Comparison of ENCODE assay signal across 9 mouse cellular contexts in genomic region chr16:33580736-33581241, GRCm38 (mm10).
DNase-seq lines count a peak whose midpoint lies in the region; ATAC-seq and TF ChIP-seq lines count a peak whose summit lies in the region.
"Had no signal": no experiment of that assay in that cellular context is flagged by ENCODE, and none has a peak within 500 bp of the region (broad histone marks: within the 10 kb centered on the region; RNA-seq: fewer than 3 reads in every experiment).

No protein-coding gene starts in this region.

- H3K4me1 ChIP-seq in lung, embryonic 14.5 days (ENCODE audit: insufficient read depth) = peaks cover 40% of the 10 kb centered on the region
- H3K4me1 ChIP-seq in testis, adult 2 months (ENCODE audit: control insufficient read depth, insufficient read depth, low read length) = peaks cover 36% of the 10 kb centered on the region

- peak; percentile 25 for ATAC-seq in Patski
- ATAC-seq in lung, embryonic 14.5 days (ENCODE audit: insufficient read depth) = peak; percentile 76
- no peak for ATAC-seq in granulocyte monocyte progenitor cell, adult 5-6 weeks (replicated peaks; ENCODE audit: poor library complexity, severe bottlenecking)

- peak; percentile 43 for DNase-seq in Patski (ENCODE audit: low read depth, low spot score)
- DNase-seq in cerebellum, adult 9-11 months = peak; percentile 63
- peak; percentile 79 for DNase-seq in heart, adult 8-10 months (ENCODE audit: low spot score)
- peak; percentile 55 for DNase-seq in kidney, adult 18-20 months
- peak; percentile 92 for DNase-seq in lung, embryonic 14.5 days
- no peak for DNase-seq in frontal cortex, postnatal 14 days (ENCODE audit: low spot score in 2 of 2)

- H3K27ac ChIP-seq in lung, embryonic 14.5 days (ENCODE audit: low read depth) = peak overlapping the region; percentile 93
- H3K27ac ChIP-seq in testis, adult 2 months (ENCODE audit: control insufficient read depth, insufficient read depth, low read depth, low read length) = peak overlapping the region; percentile 47

- H3K9ac ChIP-seq in lung, embryonic 14.5 days = no peak overlapping the region

- in situ Hi-C loops in Patski (cut with MboI; ENCODE audit: low pct_unique_long_range_greater_than_20kb) = no loop called here

- CTCF ChIA-PET in Patski (lab: Charles Lee) = interaction anchor here (1.2 to 1.3 kb wide), 2 partner anchors 14 to 19 kb away, joined by 3 to 6 read pairs; no protein-coding TSS in a partner anchor

- no peak overlapping the region for H3K4me2 ChIP-seq in lung, embryonic 14.5 days

- POLR2A ChIA-PET in Patski (lab: Charles Lee) = interaction anchor here (1.3 kb wide), 1 partner anchor 97 kb away, joined by 6 read pairs; no protein-coding TSS in a partner anchor

- no peaks in the 10 kb centered on the region for H3K36me3 ChIP-seq in lung, embryonic 14.5 days (ENCODE audit: insufficient read depth)
- H3K36me3 ChIP-seq in testis, adult 2 months (ENCODE audit: control insufficient read depth, insufficient read depth, low read length) = no peaks in the 10 kb centered on the region

- TF ChIP-seq CTCF in Patski (IDR thresholded peaks at IDR 0.05) = no peak
- peak; percentile 4; the same call in 1 of the 2 replicates for TF ChIP-seq CTCF in lung, embryonic 14.5 days (IDR thresholded peaks at IDR 0.05; ENCODE audit: low read depth)
- TF ChIP-seq CTCF in testis, adult 2 months (IDR thresholded peaks at IDR 0.05; ENCODE audit: control insufficient read depth, insufficient read depth, insufficient replicate concordance, low read depth, low read length) = no peak

- H3K27me3 ChIP-seq in Patski = no peaks in the 10 kb centered on the region
- no peaks in the 10 kb centered on the region for H3K27me3 ChIP-seq in lung, embryonic 14.5 days (ENCODE audit: insufficient read depth, low read length)
- H3K27me3 ChIP-seq in testis, adult 2 months (ENCODE audit: control insufficient read depth, insufficient read depth, low read length) = no peaks in the 10 kb centered on the region; the same call in 1 of the 2 replicates

- no peaks in the 10 kb centered on the region for H3K9me3 ChIP-seq in lung, embryonic 14.5 days (ENCODE audit: low read depth, low read length)

- H3K4me3 ChIP-seq in lung, embryonic 14.5 days (ENCODE audit: low read depth, low read length) = no peak overlapping the region
- H3K4me3 ChIP-seq in testis, adult 2 months (ENCODE audit: control insufficient read depth, low read depth, low read length) = no peak overlapping the region
- H3K4me3 ChIP-seq: megakaryocyte, embryonic 14.5 days had no signal

- TF ChIP-seq POLR2A in testis, adult 2 months (IDR thresholded peaks at IDR 0.05; ENCODE audit: control insufficient read depth, low read depth, low read length) = no peak

Comparison
In these comparisons a context has a peak if more than half of its experiments do, and no peak if none do; other contexts are left out.
1. DNase-seq: peak in Patski (single experiment), cerebellum, adult 9-11 months (single experiment), heart, adult 8-10 months (single experiment), kidney, adult 18-20 months (single experiment) and lung, embryonic 14.5 days (single experiment); none in frontal cortex, postnatal 14 days (0 of 2).